Mouse (Mus musculus): ENCODE results near the gene Arid3a. TPM values are rescaled to one million over a fixed set of nuclear protein-coding genes. Genes with fewer than 3 reads are reported as not detected.

The Arid3a gene
- polyA plus RNA-seq, 1 experiment from 2014 or later, result 2.9 TPM

GRCm38 (mm10) chr10:79960671-79961294 lies 33.9 kb downstream of the Arid3a start:
- no peaks in the 10 kb centered on the region for H3K27me3 ChIP-seq (replicated peaks)
- peaks cover 9% of the 10 kb centered on the region for H3K4me1 ChIP-seq
- H3K4me3 ChIP-seq, result peak overlapping the region; percentile 58
- peaks cover 16% of the 10 kb centered on the region; the same call in 1 of the 2 replicates for H3K36me3 ChIP-seq (replicated peaks)
- H3K27ac ChIP-seq, result 0 out of 2 replicates have a peak overlapping the region, but pooled peaks have one; percentile 69
- 16% methylated on average over 10 of the region's 10 CpGs for WGBS
- no peaks in the 10 kb centered on the region for H3K9me3 ChIP-seq
- ATAC-seq (replicated peaks), result peak; percentile 7; the same call in 1 of the 2 replicates
- peak overlapping the region; percentile 56 for H3K9ac ChIP-seq
- H3K4me2 ChIP-seq, result peak overlapping the region; percentile 75

GRCm38 (mm10) chr10:79964727-79965126 lies 37.9 kb downstream of the Arid3a start:
- Histone ChIP-seq H3K4me2 (no peak overlapping the region), H3K9me3 (no peaks in the 10 kb centered on the region), H3K27ac (no peak overlapping the region), H3K4me3 (no peak overlapping the region), H3K4me1 (peaks cover 9% of the 10 kb centered on the region), H3K27me3 (replicated peaks) (peaks cover 7% of the 10 kb centered on the region; the same call in 1 of the 2 replicates), H3K36me3 (replicated peaks) (peaks cover 26% of the 10 kb centered on the region; the same call in 1 of the 2 replicates), H3K9ac (no peak overlapping the region)
- no peak for ATAC-seq (replicated peaks)
- WGBS, result 95% methylated on average over 7 of the region's 7 CpGs

- Histone ChIP-seq H3K27ac (no peak overlapping the region), H3K27me3 (replicated peaks) (peaks cover 8% of the 10 kb centered on the region; the same call in 1 of the 2 replicates), H3K36me3 (replicated peaks) (peaks cover 26% of the 10 kb centered on the region; the same call in 1 of the 2 replicates), H3K9me3 (no peaks in the 10 kb centered on the region), H3K4me2 (no peak overlapping the region), H3K9ac (no peak overlapping the region), H3K4me3 (no peak overlapping the region), H3K4me1 (peaks cover 9% of the 10 kb centered on the region)
- ATAC-seq (replicated peaks), result no peak
- WGBS, result 92% methylated on average over 5 of the region's 5 CpGs
Measured at GRCm38 (mm10) chr10:79965325-79965724, 38.5 kb downstream of the Arid3a start.

GRCm38 (mm10) chr10:79966886-79967400 lies 40.1 kb downstream of the Arid3a start:
- Histone ChIP-seq H3K4me2 (no peak overlapping the region), H3K9me3 (no peaks in the 10 kb centered on the region), H3K36me3 (replicated peaks) (peaks cover 26% of the 10 kb centered on the region; the same call in 1 of the 2 replicates), H3K4me3 (no peak overlapping the region), H3K4me1 (peaks cover 8% of the 10 kb centered on the region), H3K9ac (no peak overlapping the region), H3K27ac (no peak overlapping the region), H3K27me3 (replicated peaks) (peaks cover 23% of the 10 kb centered on the region)
- no peak for ATAC-seq (replicated peaks)
- 90% methylated on average over 5 of the region's 5 CpGs for WGBS

DNA sequence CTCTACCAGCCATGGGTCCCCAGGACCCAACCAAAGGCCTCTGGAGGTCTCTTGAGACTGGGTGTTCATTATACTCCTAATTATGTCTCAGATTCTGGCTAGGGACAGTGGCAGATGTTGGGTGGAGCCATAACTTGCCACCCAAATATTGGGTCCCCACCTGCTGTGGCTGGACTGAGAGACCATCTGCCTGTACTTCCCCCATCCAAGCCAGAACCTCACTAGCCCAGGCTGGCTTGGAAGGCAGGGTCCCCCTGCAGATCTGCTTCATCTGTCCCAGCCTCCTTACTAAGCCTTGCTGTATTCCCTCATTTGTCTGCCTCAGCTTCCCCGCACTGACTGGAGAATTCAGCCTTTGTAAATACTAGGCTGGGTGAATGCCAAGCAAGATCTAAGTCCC lies 41.3 kb downstream of the Arid3a start:
- Histone ChIP-seq H3K36me3 (replicated peaks) (peaks cover 17% of the 10 kb centered on the region; the same call in 1 of the 2 replicates), H3K9me3 (no peaks in the 10 kb centered on the region), H3K4me3 (no peak overlapping the region), H3K4me2 (no peak overlapping the region), H3K4me1 (peaks cover 8% of the 10 kb centered on the region), H3K27me3 (replicated peaks) (peaks cover 35% of the 10 kb centered on the region), H3K9ac (no peak overlapping the region), H3K27ac (no peak overlapping the region)
- WGBS, result 80% methylated on average over 1 of the region's 1 CpGs
- no peak for ATAC-seq (replicated peaks)

DNA sequence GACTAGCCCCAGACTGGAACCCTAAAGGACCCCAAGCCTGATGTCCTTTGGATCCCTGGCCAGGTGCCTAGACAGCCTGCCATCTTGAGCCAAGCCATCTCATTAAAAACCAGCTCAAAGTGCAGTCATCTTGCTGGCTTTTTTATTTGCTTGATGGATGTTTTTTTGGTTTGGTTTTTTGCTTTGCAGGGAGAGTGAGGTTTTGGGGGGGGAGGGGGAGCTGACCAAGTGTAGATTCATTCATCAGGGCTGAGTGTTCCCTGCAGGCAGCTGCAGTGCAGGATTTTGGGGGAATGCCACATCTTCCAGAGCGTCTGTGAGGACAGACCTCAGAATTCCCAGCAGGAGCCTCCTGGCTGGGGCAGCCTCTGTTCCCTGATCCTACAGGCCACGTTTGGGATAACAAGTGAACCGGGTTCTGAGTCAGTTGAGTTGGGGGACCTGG lies 42.3 kb downstream of the Arid3a start:
- peaks cover 35% of the 10 kb centered on the region for H3K27me3 ChIP-seq (replicated peaks)
- peaks cover 8% of the 10 kb centered on the region for H3K4me1 ChIP-seq
- no peak overlapping the region for H3K27ac ChIP-seq
- H3K4me2 ChIP-seq, result no peak overlapping the region
- H3K36me3 ChIP-seq (replicated peaks), result peaks cover 17% of the 10 kb centered on the region; the same call in 1 of the 2 replicates
- H3K4me3 ChIP-seq, result no peak overlapping the region
- WGBS, result 11% methylated on average over 3 of the region's 3 CpGs
- H3K9ac ChIP-seq, result no peak overlapping the region
- ATAC-seq (replicated peaks), result no peak
- H3K9me3 ChIP-seq, result no peaks in the 10 kb centered on the region

GRCm38 (mm10) chr10:79970415-79971182 lies 43.8 kb downstream of the Arid3a start, which contains the start of gene Grin3b:
TSS of gene Grin3b (plus strand) at chr10:79970715.
- ATAC-seq (replicated peaks), result no peak
- peaks cover 8% of the 10 kb centered on the region for H3K4me1 ChIP-seq

DNA sequence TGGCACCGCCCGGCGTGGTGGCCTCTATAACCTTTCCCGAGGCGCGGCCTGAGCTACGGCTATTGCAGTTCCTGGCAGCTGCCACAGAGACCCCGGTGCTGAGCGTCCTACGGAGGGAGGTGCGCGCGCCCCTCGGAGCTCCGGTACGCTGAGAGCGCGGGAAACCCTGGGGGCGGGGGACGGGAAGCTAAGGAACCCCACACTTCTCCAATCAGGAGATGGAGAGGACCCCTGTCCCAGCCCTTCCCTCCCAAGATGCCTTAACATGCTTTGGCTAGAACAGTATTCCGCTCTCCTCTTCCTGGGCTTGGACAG lies 44.3 kb downstream of the Arid3a start:
- Histone ChIP-seq H3K9me3 (no peaks in the 10 kb centered on the region), H3K27ac (no peak overlapping the region), H3K36me3 (replicated peaks) (peaks cover 20% of the 10 kb centered on the region), H3K4me1 (peaks cover 8% of the 10 kb centered on the region), H3K27me3 (replicated peaks) (peaks cover 35% of the 10 kb centered on the region), H3K4me2 (peak overlapping the region; percentile 51), H3K9ac (peak overlapping the region; percentile 4; the same call in 1 of the 2 replicates), H3K4me3 (peak overlapping the region; percentile 30)
- 4% methylated on average over 21 of the region's 21 CpGs for WGBS
- ATAC-seq (replicated peaks), result no peak

More at GRCm38 (mm10) chr10:79970415-79971182, 43.8 kb downstream of the Arid3a start, which contains the start of gene Grin3b:
- H3K9me3 ChIP-seq, result no peaks in the 10 kb centered on the region
- H3K27me3 ChIP-seq (replicated peaks), result peaks cover 35% of the 10 kb centered on the region
- H3K36me3 ChIP-seq (replicated peaks), result peaks cover 15% of the 10 kb centered on the region
- WGBS, result 8% methylated on average over 47 of the region's 47 CpGs
- peak within 1 kb of the TSS; percentile 51 for H3K4me2 ChIP-seq
- no peak within 1 kb of the TSS for H3K27ac ChIP-seq
- peak within 1 kb of the TSS; percentile 4; the same call in 1 of the 2 replicates for H3K9ac ChIP-seq
- H3K4me3 ChIP-seq, result peak within 1 kb of the TSS; percentile 30

DNA sequence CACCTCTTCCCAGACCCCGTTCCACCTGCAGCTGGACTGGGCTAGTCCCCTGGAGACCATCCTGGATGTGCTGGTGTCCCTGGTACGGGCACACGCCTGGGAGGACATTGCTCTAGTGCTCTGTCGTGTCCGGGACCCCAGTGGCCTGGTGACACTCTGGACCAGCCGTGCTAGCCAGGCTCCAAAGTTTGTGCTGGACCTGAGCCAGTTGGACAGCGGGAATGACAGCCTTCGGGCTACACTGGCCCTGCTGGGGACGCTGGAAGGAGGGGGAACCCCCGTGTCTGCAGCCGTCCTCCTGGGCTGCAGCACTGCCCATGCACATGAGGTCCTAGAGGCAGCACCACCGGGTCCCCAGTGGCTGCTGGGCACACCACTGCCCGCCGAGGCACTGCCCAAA lies 46.0 kb downstream of the Arid3a start:
- WGBS, result 76% methylated on average over 14 of the region's 14 CpGs
- Histone ChIP-seq H3K4me2 (no peak overlapping the region), H3K4me1 (peaks cover 8% of the 10 kb centered on the region), H3K36me3 (replicated peaks) (peaks cover 26% of the 10 kb centered on the region), H3K9me3 (no peaks in the 10 kb centered on the region), H3K4me3 (no peak overlapping the region), H3K27me3 (replicated peaks) (peaks cover 35% of the 10 kb centered on the region), H3K27ac (no peak overlapping the region), H3K9ac (no peak overlapping the region)
- ATAC-seq (replicated peaks), result no peak

GRCm38 (mm10) chr10:79974087-79974486 lies 47.2 kb downstream of the Arid3a start:
- H3K9ac ChIP-seq, result no peak overlapping the region
- H3K4me3 ChIP-seq, result no peak overlapping the region
- H3K9me3 ChIP-seq, result no peaks in the 10 kb centered on the region
- peaks cover 8% of the 10 kb centered on the region for H3K4me1 ChIP-seq
- peaks cover 38% of the 10 kb centered on the region for H3K36me3 ChIP-seq (replicated peaks)
- no peak overlapping the region for H3K27ac ChIP-seq
- WGBS, result 90% methylated on average over 21 of the region's 21 CpGs
- peaks cover 35% of the 10 kb centered on the region for H3K27me3 ChIP-seq (replicated peaks)
- no peak overlapping the region for H3K4me2 ChIP-seq
- ATAC-seq (replicated peaks), result no peak

GRCm38 (mm10) chr10:79974668-79975067 lies 47.8 kb downstream of the Arid3a start:
- peaks cover 42% of the 10 kb centered on the region for H3K36me3 ChIP-seq (replicated peaks)
- no peak overlapping the region for H3K4me3 ChIP-seq
- no peaks in the 10 kb centered on the region for H3K9me3 ChIP-seq
- ATAC-seq (replicated peaks), result no peak
- H3K4me1 ChIP-seq, result peaks cover 8% of the 10 kb centered on the region
- no peak overlapping the region for H3K9ac ChIP-seq
- H3K27me3 ChIP-seq (replicated peaks), result peaks cover 29% of the 10 kb centered on the region
- H3K27ac ChIP-seq, result no peak overlapping the region
- 88% methylated on average over 8 of the region's 8 CpGs for whole genome bisulfite sequencing
- H3K4me2 ChIP-seq, result no peak overlapping the region

GRCm38 (mm10) chr10:79976071-79976721 lies 49.4 kb downstream of the Arid3a start:
- Histone ChIP-seq H3K4me3 (no peak overlapping the region), H3K27ac (no peak overlapping the region), H3K4me1 (peaks cover 6% of the 10 kb centered on the region; the same call in 1 of the 2 replicates), H3K36me3 (replicated peaks) (peaks cover 42% of the 10 kb centered on the region), H3K4me2 (no peak overlapping the region), H3K9me3 (no peaks in the 10 kb centered on the region), H3K9ac (no peak overlapping the region), H3K27me3 (replicated peaks) (peaks cover 20% of the 10 kb centered on the region)
- 83% methylated on average over 28 of the region's 28 CpGs for WGBS
- ATAC-seq (replicated peaks), result no peak
